Mouse (Mus musculus): ENCODE results near the gene Rps26. TPM values are rescaled to one million over a fixed set of nuclear protein-coding genes. Genes with fewer than 3 reads are reported as not detected.

Rps26 gene
- 3,363 and 5,964 TPM in 2 replicates for polyA plus RNA-seq (2012; ENCODE audit: insufficient read depth, low replicate concordance)

GRCm38 (mm10) chr10:128626311-128627310, at the start of gene Rps26:
Rps26 (minus strand) TSS chr10:128626747.
- TF ChIP-seq FLI1 (IDR thresholded peaks at IDR 0.05; ENCODE audit: low read length) (peak; percentile 75; the same call in 1 of the 2 replicates), GATA1 (IDR thresholded peaks at IDR 0.05; ENCODE audit: borderline replicate concordance, low read length) (no peak)
- H3K36me3 ChIP-seq (replicated peaks; ENCODE audit: low read length): peaks cover 29% of the 10 kb centered on the region
- H3K27me3 ChIP-seq (replicated peaks): peaks cover 2% of the 10 kb centered on the region
- peaks cover 19% of the 10 kb centered on the region for H3K4me1 ChIP-seq
- H3K4me3 ChIP-seq (replicated peaks): peak within 1 kb of the TSS; percentile 98
- H3K9me3 ChIP-seq: no peaks in the 10 kb centered on the region

DNA sequence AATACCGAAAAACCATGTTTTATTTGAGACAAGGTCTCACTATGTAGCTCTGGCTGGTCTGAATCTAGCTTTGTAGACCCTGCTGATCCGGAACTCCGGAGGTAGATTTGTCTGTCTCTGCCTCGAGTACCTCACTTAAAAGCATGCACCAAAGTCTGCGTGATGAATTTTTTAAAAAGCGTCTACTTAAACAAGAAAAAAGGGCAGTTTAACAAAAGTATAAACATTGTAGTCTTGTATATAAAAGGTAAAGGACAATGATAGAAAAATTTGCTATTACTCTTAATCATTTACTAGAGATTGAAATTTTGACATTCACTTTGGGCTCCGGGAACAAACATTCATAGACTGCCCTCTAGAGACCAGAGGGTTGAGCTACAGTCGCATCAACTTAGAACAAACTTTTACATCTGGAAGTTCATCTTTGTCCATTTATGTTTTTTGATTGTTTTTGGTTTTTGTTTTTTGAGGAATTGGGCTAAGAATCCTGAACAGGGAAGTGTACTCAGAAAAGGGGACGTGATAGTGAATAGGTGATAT, 48.0 kb upstream of the Rps26 start:
- H3K36me3 ChIP-seq (replicated peaks; ENCODE audit: low read length): peaks cover 4% of the 10 kb centered on the region

DNA sequence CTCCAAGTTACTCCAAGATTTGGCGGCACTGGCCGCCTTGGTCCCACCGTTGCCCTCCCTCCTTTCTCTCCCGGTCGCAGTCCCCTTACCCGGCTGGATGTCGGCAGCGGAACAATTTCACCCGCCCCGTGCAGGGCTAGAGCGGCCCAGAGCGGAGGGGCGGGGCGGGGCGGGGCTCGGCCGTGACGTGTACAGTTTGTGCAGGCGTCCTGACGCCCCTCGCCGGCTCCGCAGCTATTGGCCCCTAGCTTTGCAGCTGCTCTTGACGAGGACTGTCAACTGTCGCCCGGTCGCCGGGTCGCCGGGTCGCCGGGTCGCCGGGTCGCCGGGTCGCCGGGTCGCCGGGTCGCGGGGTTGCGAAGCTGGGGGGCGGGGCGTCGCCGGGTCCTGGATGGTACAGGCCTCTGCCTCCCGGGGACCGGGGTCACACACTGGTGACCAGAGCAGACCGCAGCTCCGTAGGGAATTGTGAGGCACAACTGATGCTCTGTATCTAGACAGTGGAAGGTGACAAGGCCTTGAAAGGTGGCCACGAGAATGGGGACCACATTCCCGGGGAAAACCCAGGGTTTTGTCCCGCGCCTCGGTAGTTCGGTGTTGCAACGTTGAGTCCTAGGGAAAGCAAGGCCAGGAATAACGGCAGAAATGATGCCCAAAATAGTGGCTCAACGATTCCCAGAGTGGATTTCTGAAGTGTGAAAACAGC, 47.4 kb upstream of the Rps26 start, which contains the start of gene Suox:
Gene Suox, minus strand, starts transcription at position 311 of the 706 bp plus-strand sequence.
- Histone ChIP-seq H3K4me1 (peaks cover 17% of the 10 kb centered on the region), H3K27me3 (replicated peaks) (peaks cover 46% of the 10 kb centered on the region), H3K9me3 (no peaks in the 10 kb centered on the region), H3K4me3 (replicated peaks) (peak within 1 kb of the TSS; percentile 94), H3K36me3 (replicated peaks; ENCODE audit: low read length) (no peaks in the 10 kb centered on the region)
- TF ChIP-seq FLI1 (IDR thresholded peaks at IDR 0.05; ENCODE audit: low read length) (no peak), GATA1 (IDR thresholded peaks at IDR 0.05; ENCODE audit: borderline replicate concordance, low read length) (no peak)

More for the DNA sequence above, 48.0 kb upstream of the Rps26 start:
- Histone ChIP-seq H3K27me3 (replicated peaks) (peaks cover 40% of the 10 kb centered on the region), H3K4me1 (peaks cover 11% of the 10 kb centered on the region), H3K4me3 (replicated peaks) (peak overlapping the region; percentile 94), H3K9me3 (no peaks in the 10 kb centered on the region)
- TF ChIP-seq FLI1 (IDR thresholded peaks at IDR 0.05; ENCODE audit: low read length): no peak
- TF ChIP-seq GATA1 (IDR thresholded peaks at IDR 0.05; ENCODE audit: borderline replicate concordance, low read length): no peak

GRCm38 (mm10) chr10:128671148-128671547, 44.6 kb upstream of the Rps26 start:
- TF ChIP-seq GATA1 (IDR thresholded peaks at IDR 0.05; ENCODE audit: borderline replicate concordance, low read length) (no peak), FLI1 (IDR thresholded peaks at IDR 0.05; ENCODE audit: low read length) (no peak)
- peaks cover 24% of the 10 kb centered on the region for H3K4me1 ChIP-seq
- peaks cover 71% of the 10 kb centered on the region for H3K27me3 ChIP-seq (replicated peaks)

GRCm38 (mm10) chr10:128668790-128669672, 42.5 kb upstream of the Rps26 start:
- Histone ChIP-seq H3K4me1 (peaks cover 27% of the 10 kb centered on the region), H3K36me3 (replicated peaks; ENCODE audit: low read length) (no peaks in the 10 kb centered on the region), H3K27me3 (replicated peaks) (peaks cover 80% of the 10 kb centered on the region), H3K4me3 (replicated peaks) (peak overlapping the region; percentile 90), H3K9me3 (peaks cover 7% of the 10 kb centered on the region; the same call in 1 of the 2 replicates)
- no peak for TF ChIP-seq FLI1 (IDR thresholded peaks at IDR 0.05; ENCODE audit: low read length)
- TF ChIP-seq GATA1 (IDR thresholded peaks at IDR 0.05; ENCODE audit: borderline replicate concordance, low read length): no peak

More at GRCm38 (mm10) chr10:128671148-128671547, 44.6 kb upstream of the Rps26 start:
- Histone ChIP-seq H3K9me3 (no peaks in the 10 kb centered on the region), H3K4me3 (replicated peaks) (no peak overlapping the region), H3K36me3 (replicated peaks; ENCODE audit: low read length) (no peaks in the 10 kb centered on the region)

- Histone ChIP-seq H3K36me3 (replicated peaks; ENCODE audit: low read length) (no peaks in the 10 kb centered on the region), H3K4me1 (peaks cover 35% of the 10 kb centered on the region), H3K4me3 (replicated peaks) (no peak overlapping the region), H3K27me3 (replicated peaks) (peaks cover 69% of the 10 kb centered on the region), H3K9me3 (peaks cover 7% of the 10 kb centered on the region; the same call in 1 of the 2 replicates)
- TF ChIP-seq FLI1 (IDR thresholded peaks at IDR 0.05; ENCODE audit: low read length) (no peak), GATA1 (IDR thresholded peaks at IDR 0.05; ENCODE audit: borderline replicate concordance, low read length) (no peak)
These were observed 39.3 kb upstream of the Rps26 start for GRCm38 (mm10) chr10:128665806-128666205.

DNA sequence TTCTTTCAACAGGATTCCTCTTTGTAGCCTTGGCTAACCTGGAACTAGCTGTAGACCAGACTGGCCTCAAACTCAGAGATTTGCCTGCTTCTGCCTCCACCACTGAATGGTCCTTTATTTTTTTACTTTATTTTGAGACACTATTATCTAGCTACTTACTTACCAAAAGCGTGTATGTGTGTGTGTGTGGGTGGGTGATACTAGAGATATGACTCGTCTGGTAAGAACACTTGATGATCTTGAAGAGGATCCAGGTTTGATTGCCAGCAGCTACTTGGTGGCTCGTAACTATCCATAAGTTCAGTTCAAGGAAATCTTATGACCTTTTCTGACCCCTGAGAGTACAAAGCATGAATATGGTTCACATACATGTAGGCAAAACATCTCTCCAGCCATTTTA, 38.8 kb upstream of the Rps26 start:
- peaks cover 35% of the 10 kb centered on the region for H3K4me1 ChIP-seq
- H3K36me3 ChIP-seq (replicated peaks; ENCODE audit: low read length): no peaks in the 10 kb centered on the region
- TF ChIP-seq FLI1 (IDR thresholded peaks at IDR 0.05; ENCODE audit: low read length) (no peak), GATA1 (IDR thresholded peaks at IDR 0.05; ENCODE audit: borderline replicate concordance, low read length) (no peak)
- H3K9me3 ChIP-seq: peaks cover 7% of the 10 kb centered on the region; the same call in 1 of the 2 replicates
- H3K4me3 ChIP-seq (replicated peaks): no peak overlapping the region
- H3K27me3 ChIP-seq (replicated peaks): peaks cover 69% of the 10 kb centered on the region

GRCm38 (mm10) chr10:128664808-128665207, 38.3 kb upstream of the Rps26 start:
- no peak for TF ChIP-seq FLI1 (IDR thresholded peaks at IDR 0.05; ENCODE audit: low read length)
- no peak for TF ChIP-seq GATA1 (IDR thresholded peaks at IDR 0.05; ENCODE audit: borderline replicate concordance, low read length)
- Histone ChIP-seq H3K4me3 (replicated peaks) (no peak overlapping the region), H3K4me1 (peaks cover 35% of the 10 kb centered on the region)

More at GRCm38 (mm10) chr10:128664808-128665207, 38.3 kb upstream of the Rps26 start:
- peaks cover 69% of the 10 kb centered on the region for H3K27me3 ChIP-seq (replicated peaks)
- H3K36me3 ChIP-seq (replicated peaks; ENCODE audit: low read length): no peaks in the 10 kb centered on the region
- H3K9me3 ChIP-seq: peaks cover 7% of the 10 kb centered on the region; the same call in 1 of the 2 replicates
